11 mouse cellular contexts compared by ENCODE assay signal in the genomic region with DNA sequence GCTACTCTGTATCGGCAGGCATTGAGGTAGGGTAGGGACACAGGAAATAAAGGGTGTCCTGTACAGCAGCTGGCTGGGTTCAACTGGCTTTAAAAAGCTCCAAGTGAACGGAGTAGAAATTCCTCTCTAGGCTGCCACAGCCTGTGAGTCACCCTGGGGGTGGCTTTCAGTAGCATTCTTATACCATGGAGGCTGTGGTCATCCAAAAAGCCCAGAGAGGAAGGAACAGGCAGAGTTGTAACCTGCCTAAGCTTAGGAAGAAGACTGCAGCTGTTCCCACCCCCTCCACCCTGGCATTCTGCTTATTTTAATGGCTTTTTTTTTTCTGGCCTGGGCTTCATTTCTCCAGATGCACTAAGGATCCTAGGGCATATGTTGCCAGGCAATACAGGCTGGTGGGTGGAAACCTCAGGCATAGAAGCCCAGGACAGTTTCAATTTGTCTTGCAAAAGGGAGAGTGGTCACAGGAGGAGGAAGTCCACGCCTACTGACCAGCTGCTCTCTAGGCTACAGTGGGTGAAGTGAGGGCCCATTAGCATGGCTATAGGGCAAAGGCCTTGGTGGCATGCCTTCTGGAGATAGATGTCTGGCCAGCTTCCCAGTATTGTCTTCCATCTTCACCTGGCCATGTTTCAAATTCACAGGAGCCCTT. TPM values are rescaled to one million over a fixed set of nuclear protein-coding genes. Genes with fewer than 3 reads are reported as not detected.
DNase-seq lines count a peak whose midpoint lies in the region; ATAC-seq lines count a peak whose summit lies in the region.
"Had no signal": no experiment of that assay in that cellular context is flagged by ENCODE, and none has a peak within 500 bp of the region (broad histone marks: within the 10 kb centered on the region; RNA-seq: fewer than 3 reads in every experiment).

No protein-coding gene starts in this region.

- H3K4me1 ChIP-seq in midbrain, embryonic 16.5 days (ENCODE audit: control insufficient read depth, insufficient read depth, low read length) = no peaks in the 10 kb centered on the region

- no peak overlapping the region for H3K27ac ChIP-seq in midbrain, embryonic 16.5 days (ENCODE audit: low read length)

- no peaks in the 10 kb centered on the region for H3K9me3 ChIP-seq in midbrain, embryonic 16.5 days (replicated peaks; ENCODE audit: control insufficient read depth, low read length, poor library complexity, severe bottlenecking)

- no peaks in the 10 kb centered on the region for H3K27me3 ChIP-seq in midbrain, embryonic 16.5 days (ENCODE audit: control insufficient read depth, insufficient read depth, low read depth, low read length)

- H3K36me3 ChIP-seq in midbrain, embryonic 16.5 days (ENCODE audit: control insufficient read depth, insufficient read depth, low read length) = no peaks in the 10 kb centered on the region

- H3K9ac ChIP-seq in midbrain, embryonic 16.5 days (ENCODE audit: low read depth, low read length) = no peak overlapping the region

- WGBS in midbrain, embryonic 16.5 days = 62% methylated on average over 3 of the region's 3 CpGs

- no peak overlapping the region for H3K4me2 ChIP-seq in midbrain, embryonic 16.5 days (ENCODE audit: low read length)

- peak; percentile 22 for DNase-seq in adrenal gland, adult 2 months
- DNase-seq in adrenal gland, adult 8-10 months = no peak
- peak; percentile 17 for DNase-seq in kidney, postnatal 14 days
- no peak for DNase-seq in kidney, postnatal 36 days
- DNase-seq in Muller cell, postnatal 12 days (ENCODE audit: inconsistent ontology term) = peak; percentile 90
- peak; percentile 3 for DNase-seq in forelimb bud, embryonic 11.5 days (ENCODE audit: low read depth, low spot score)
- DNase-seq in thymus, postnatal 25 days = no peak
- DNase-seq: gastrocnemius, postnatal 25 days had no signal

- no peak for ATAC-seq in midbrain, embryonic 16.5 days

- H3K4me3 ChIP-seq in midbrain, embryonic 16.5 days (ENCODE audit: low read depth, low read length) = no peak overlapping the region

RNA-seq across cellular contexts. Expression of a gene that starts 57.1 kb away (rescaled TPM):
- total RNA-seq in adrenal gland, adult 2 months (2021) = 1 to 10 TPM; 1.0 to 1.6 TPM
- 0.27 and 0.47 TPM in 2 replicates for polyA plus RNA-seq in adrenal gland, adult 2 months (2012; rRNA removed)
- total RNA-seq in adrenal gland, adult 8-10 months (2022) = 1 to 10 TPM in 2 of 4 experiments, under 1 TPM in 2; 0.77 to 1.4 (median 1.0) TPM
- 0.61 and 0.75 TPM in 2 replicates for polyA plus RNA-seq in midbrain, embryonic 16.5 days (2015; fragmentation: Nextera tagmentation; extraction: Ambion mirVana)
- total RNA-seq: gastrocnemius, postnatal 25 days; neutrophil, adult 5-6 weeks had no signal
- polyA plus RNA-seq: limb, embryonic 11.5 days had no signal

Comparison
In these comparisons a context has a peak if more than half of its experiments do, and no peak if none do; other contexts are left out.
1. DNase-seq: peak in adrenal gland, adult 2 months (single experiment), kidney, postnatal 14 days (single experiment), Muller cell, postnatal 12 days (single experiment) and forelimb bud, embryonic 11.5 days (single experiment); none in adrenal gland, adult 8-10 months (single experiment), kidney, postnatal 36 days (0 of 2) and thymus, postnatal 25 days (single experiment).